ENCODE assay signal across 8 mouse cellular contexts in genomic region chr11:23894141-23895059, GRCm38 (mm10). TPM values are rescaled to one million over a fixed set of nuclear protein-coding genes. Genes with fewer than 3 reads are reported as not detected.
DNase-seq lines count a peak whose midpoint lies in the region; ATAC-seq and TF ChIP-seq lines count a peak whose summit lies in the region.

No protein-coding gene starts in this region.

- no peaks in the 10 kb centered on the region for H3K27me3 ChIP-seq in thymus, adult 2 months (ENCODE audit: control insufficient read depth, insufficient read depth, low read length)
- no peaks in the 10 kb centered on the region for H3K27me3 ChIP-seq in intestine, embryonic 16.5 days (replicated peaks; ENCODE audit: control insufficient read depth, insufficient read depth, low read length)
- no peaks in the 10 kb centered on the region for H3K27me3 ChIP-seq in midbrain, embryonic 11.5 days (ENCODE audit: control insufficient read depth, insufficient read depth, low read length)

- no peaks in the 10 kb centered on the region for H3K9me3 ChIP-seq in intestine, embryonic 16.5 days (ENCODE audit: control insufficient read depth, low read length)
- H3K9me3 ChIP-seq in midbrain, embryonic 11.5 days (ENCODE audit: control insufficient read depth, low read length): no peaks in the 10 kb centered on the region

- TF ChIP-seq CTCF in gastrocnemius, adult 2 months (IDR thresholded peaks at IDR 0.05): no peak
- TF ChIP-seq CTCF in thymus, adult 2 months (IDR thresholded peaks at IDR 0.05; ENCODE audit: borderline replicate concordance, control insufficient read depth, extremely low read depth, insufficient read depth, low read length, poor library complexity): no peak

- TF ChIP-seq POLR2A in thymus, adult 2 months (IDR thresholded peaks at IDR 0.05; ENCODE audit: control insufficient read depth, extremely low read depth, insufficient read depth, low read length, poor library complexity): no peak

- peak overlapping the region; percentile 88 for H3K27ac ChIP-seq in gastrocnemius, adult 2 months
- H3K27ac ChIP-seq in thymus, adult 2 months (ENCODE audit: control insufficient read depth, insufficient read depth, low read length): peak overlapping the region; percentile 91
- H3K27ac ChIP-seq in intestine, embryonic 16.5 days (ENCODE audit: low read length): peak overlapping the region; percentile 93
- H3K27ac ChIP-seq in midbrain, embryonic 11.5 days (ENCODE audit: low read depth, low read length): peak overlapping the region; percentile 91

- intact Hi-C loops in gastrocnemius, adult 2 months (cut with DNase I): loop anchor here (2.0 to 10.0 kb wide), 2 partner anchors 124 to 220 kb away; partner anchors contain the start of gene Rel
- intact Hi-C loops in gastrocnemius, postnatal 36 days (cut with DNase I): loop anchor here (2.0 kb wide), 1 partner anchor 60 kb away; no protein-coding TSS in a partner anchor

- H3K36me3 ChIP-seq in thymus, adult 2 months (ENCODE audit: control insufficient read depth, insufficient read depth, low read length): peaks cover 7% of the 10 kb centered on the region
- peaks cover 4% of the 10 kb centered on the region; the same call in 1 of the 2 replicates for H3K36me3 ChIP-seq in intestine, embryonic 16.5 days (ENCODE audit: control insufficient read depth, insufficient read depth, low read length)
- H3K36me3 ChIP-seq in midbrain, embryonic 11.5 days (ENCODE audit: control insufficient read depth, insufficient read depth, low read length): no peaks in the 10 kb centered on the region

- peak overlapping the region; percentile 88 for H3K9ac ChIP-seq in intestine, embryonic 16.5 days (ENCODE audit: low read depth, low read length)
- peak overlapping the region; percentile 90 for H3K9ac ChIP-seq in midbrain, embryonic 11.5 days (ENCODE audit: low read length)

- peak overlapping the region; percentile 82 for H3K4me2 ChIP-seq in intestine, embryonic 16.5 days (ENCODE audit: low read depth, low read length)
- H3K4me2 ChIP-seq in midbrain, embryonic 11.5 days: peak overlapping the region; percentile 52

- ATAC-seq in erythroblast, adult 5-6 weeks (replicated peaks; ENCODE audit: low FRiP score, poor library complexity, severe bottlenecking): peak; percentile 81
- peak; percentile 87 for ATAC-seq in intestine, embryonic 16.5 days
- ATAC-seq in midbrain, embryonic 11.5 days (ENCODE audit: low FRiP score): peak; percentile 89

- WGBS in thymus, adult 2 months: 2% methylated on average over 48 of the region's 48 CpGs
- WGBS in intestine, embryonic 16.5 days: 1% methylated on average over 47 of the region's 48 CpGs
- 1% methylated on average over 45 of the region's 48 CpGs for WGBS in midbrain, embryonic 11.5 days

- H3K4me3 ChIP-seq in gastrocnemius, adult 2 months: peak overlapping the region; percentile 88
- H3K4me3 ChIP-seq in thymus, adult 2 months (ENCODE audit: control insufficient read depth, insufficient read depth, low read length): peak overlapping the region; percentile 90
- peak overlapping the region; percentile 97 for H3K4me3 ChIP-seq in intestine, embryonic 16.5 days (ENCODE audit: low read length)
- H3K4me3 ChIP-seq in midbrain, embryonic 11.5 days (ENCODE audit: low read depth, low read length): peak overlapping the region; percentile 98

- no peak for DNase-seq in gastrocnemius, adult 2 months
- no peak for DNase-seq in gastrocnemius, postnatal 36 days
- no peak for DNase-seq in thymus, adult 2 months
- DNase-seq in thymus, adult 18-20 months: no peak
- peak; percentile 92 for DNase-seq in midbrain, embryonic 11.5 days (ENCODE audit: low spot score, missing footprints)
- peak; percentile 53 for DNase-seq in testis, postnatal 10 days (ENCODE audit: low spot score)

- no peaks in the 10 kb centered on the region for H3K4me1 ChIP-seq in thymus, adult 2 months (replicated peaks; ENCODE audit: control insufficient read depth, insufficient read depth, low read length)
- no peaks in the 10 kb centered on the region for H3K4me1 ChIP-seq in intestine, embryonic 16.5 days (ENCODE audit: control insufficient read depth, insufficient read depth, low read length)
- peaks cover 3% of the 10 kb centered on the region; the same call in 1 of the 2 replicates for H3K4me1 ChIP-seq in midbrain, embryonic 11.5 days (ENCODE audit: control insufficient read depth, insufficient read depth, low read length)

RNA-seq across cellular contexts. Expression of gene Papolg, which starts 0.7 kb away (rescaled TPM):
- total RNA-seq in gastrocnemius, adult 2 months (2021): 1 to 10 TPM; 4.7 TPM
- total RNA-seq in gastrocnemius, postnatal 36 days (2021): 1 to 10 TPM; 3.2 to 4.0 TPM
- 10.4 and 11.9 TPM in 2 replicates for polyA plus RNA-seq in thymus, adult 2 months (2012; rRNA removed)
- total RNA-seq in erythroblast, adult 5-6 weeks (2015; ENCODE audit: low replicate concordance): 11.7 and 21.1 TPM in 2 replicates
- 12.4 and 12.5 TPM in 2 replicates for total RNA-seq in erythroblast, adult 5-6 weeks (2017; ENCODE audit: low replicate concordance)
- 8.5 and 9.1 TPM in 2 replicates for polyA plus RNA-seq in intestine, embryonic 16.5 days (2015; fragmentation: Nextera tagmentation; extraction: Ambion mirVana)
- polyA plus RNA-seq in midbrain, embryonic 11.5 days (2014; fragmentation: Nextera tagmentation; extraction: Ambion mirVana): 28.8 and 32.3 TPM in 2 replicates

Comparison
In these comparisons a context has a peak if more than half of its experiments do, and no peak if none do; other contexts are left out.
1. DNase-seq: peak in midbrain, embryonic 11.5 days (single experiment) and testis, postnatal 10 days (single experiment); none in gastrocnemius, adult 2 months (single experiment), gastrocnemius, postnatal 36 days (0 of 2), thymus, adult 2 months (single experiment) and thymus, adult 18-20 months (0 of 2).
2. Peak in every context shown above with its lines, with median percentiles within 50 percentile points of each other: H3K27ac ChIP-seq, H3K4me3 ChIP-seq and ATAC-seq.